Mouse (Mus musculus) kidney, postnatal 25 days (tissue): ENCODE measurements around the gene Ly86.

Experiments
- DNase-seq, 2 experiments: peaks; one replicate each; pipeline ENCODE4 v3.0.0; 2021; ENCODE audit warnings: mixed read lengths in 2 of 2

Gene Ly86

GRCm38 (mm10) chr13:37344909-37345772 lies at the start of gene Ly86:
Gene Ly86, plus strand, starts transcription at chr13:37345208.
- DNase-seq: no peak

GRCm38 (mm10) chr13:37297886-37298285 lies 47.1 kb upstream of the Ly86 start:
- no peak for DNase-seq

GRCm38 (mm10) chr13:37298856-37299255 lies 46.2 kb upstream of the Ly86 start:
- DNase-seq: peak in 1 of 2 experiments; percentile 8

GRCm38 (mm10) chr13:37302877-37303276 lies 42.1 kb upstream of the Ly86 start:
- no peak for DNase-seq

GRCm38 (mm10) chr13:37308006-37308405 lies 37.0 kb upstream of the Ly86 start:
- DNase-seq: no peak

- DNase-seq: no peak
Measured at GRCm38 (mm10) chr13:37309296-37309695, 35.7 kb upstream of the Ly86 start.

GRCm38 (mm10) chr13:37310331-37310730 lies 34.7 kb upstream of the Ly86 start:
- DNase-seq: no peak

- peak; percentile 16 to 30 for DNase-seq
Measured at GRCm38 (mm10) chr13:37311555-37312221, 33.3 kb upstream of the Ly86 start.

GRCm38 (mm10) chr13:37312222-37312928 lies 32.6 kb upstream of the Ly86 start:
- peak; percentile 89 to 95 for DNase-seq

GRCm38 (mm10) chr13:37312951-37313350 lies 32.1 kb upstream of the Ly86 start:
- DNase-seq: no peak

- peak; percentile 64 to 71 for DNase-seq
Measured at GRCm38 (mm10) chr13:37325504-37325903, 19.5 kb upstream of the Ly86 start.

GRCm38 (mm10) chr13:37329747-37330146 lies 15.3 kb upstream of the Ly86 start:
- no peak for DNase-seq

- DNase-seq: no peak
Measured at GRCm38 (mm10) chr13:37330971-37331370, 14.0 kb upstream of the Ly86 start.

- no peak for DNase-seq
Measured at GRCm38 (mm10) chr13:37332779-37333543, 12.0 kb upstream of the Ly86 start.

- DNase-seq: no peak
Measured at GRCm38 (mm10) chr13:37333544-37333870, 11.5 kb upstream of the Ly86 start.

GRCm38 (mm10) chr13:37337269-37337668 lies 7.7 kb upstream of the Ly86 start:
- no peak for DNase-seq

GRCm38 (mm10) chr13:37337871-37338270 lies 7.1 kb upstream of the Ly86 start:
- no peak for DNase-seq

GRCm38 (mm10) chr13:37342804-37343203 lies 2.2 kb upstream of the Ly86 start:
- DNase-seq: no peak

GRCm38 (mm10) chr13:37345823-37346222 lies 815 bp downstream of the Ly86 start:
- no peak for DNase-seq

- no peak for DNase-seq
Measured at GRCm38 (mm10) chr13:37347871-37348595, 3.0 kb downstream of the Ly86 start.

- no peak for DNase-seq
Measured at GRCm38 (mm10) chr13:37349051-37349450, 4.0 kb downstream of the Ly86 start.

- DNase-seq: no peak
Measured at GRCm38 (mm10) chr13:37353016-37353415, 8.0 kb downstream of the Ly86 start.
